ENCODE assay signal across 12 mouse cellular contexts in the genomic region with DNA sequence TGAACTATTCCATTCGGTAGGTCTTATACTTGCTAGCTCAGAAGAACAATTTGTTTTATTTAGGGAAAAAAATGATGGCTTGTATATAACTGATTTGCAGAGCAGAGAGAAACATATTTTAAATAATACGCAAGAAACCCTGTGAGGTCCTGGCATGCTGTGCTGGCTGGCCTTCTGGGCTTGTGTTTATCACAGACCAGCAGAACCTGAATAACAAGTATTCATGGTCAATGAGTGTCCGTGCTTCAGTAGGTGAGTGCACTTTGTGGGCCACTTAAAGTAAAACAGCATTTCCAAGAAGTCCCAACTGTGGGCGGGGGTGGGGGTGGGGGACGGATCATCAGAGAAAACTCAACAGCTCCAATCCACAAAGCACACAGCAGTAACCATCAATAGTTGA.
A peak's percentile ranks its signal among the peaks of the same experiment; 100 is the strongest.
DNase-seq lines count a peak whose midpoint lies in the region; ATAC-seq lines count a peak whose summit lies in the region.
"Had no signal": no experiment of that assay in that cellular context is flagged by ENCODE, and none has a peak within 500 bp of the region (broad histone marks: within the 10 kb centered on the region; RNA-seq: fewer than 3 reads in every experiment).

No protein-coding gene starts in this region.

- no peaks in the 10 kb centered on the region for H3K27me3 ChIP-seq in forebrain, embryonic 15.5 days
- H3K27me3 ChIP-seq in forebrain, embryonic 14.5 days (replicated peaks; ENCODE audit: control insufficient read depth, insufficient read depth, low read length), result no peaks in the 10 kb centered on the region
- H3K27me3 ChIP-seq in midbrain, embryonic 13.5 days, result no peaks in the 10 kb centered on the region
- H3K27me3 ChIP-seq in midbrain, embryonic 14.5 days (ENCODE audit: control insufficient read depth, insufficient read depth, low read length), result no peaks in the 10 kb centered on the region
- H3K27me3 ChIP-seq in stomach, embryonic 16.5 days (ENCODE audit: control insufficient read depth, insufficient read depth, low read length), result no peaks in the 10 kb centered on the region
- H3K27me3 ChIP-seq: neural tube, embryonic 12.5 days had no signal

- 0 out of 2 replicates have a peak, but pooled peaks cover 3% of the 10 kb centered on the region for H3K4me1 ChIP-seq in forebrain, embryonic 15.5 days
- 0 out of 2 replicates have a peak, but pooled peaks cover 2% of the 10 kb centered on the region for H3K4me1 ChIP-seq in forebrain, embryonic 14.5 days (ENCODE audit: control insufficient read depth, insufficient read depth, low read length)
- H3K4me1 ChIP-seq in midbrain, embryonic 13.5 days (replicated peaks), result peaks cover 14% of the 10 kb centered on the region
- H3K4me1 ChIP-seq in midbrain, embryonic 14.5 days (ENCODE audit: control insufficient read depth, insufficient read depth, low read length), result peaks cover 10% of the 10 kb centered on the region; the same call in 1 of the 2 replicates
- peaks cover 10% of the 10 kb centered on the region for H3K4me1 ChIP-seq in stomach, embryonic 16.5 days (ENCODE audit: control insufficient read depth, insufficient read depth, low read length)
- H3K4me1 ChIP-seq: neural tube, embryonic 12.5 days had no signal

- H3K9ac ChIP-seq in forebrain, embryonic 15.5 days (replicated peaks), result no peak overlapping the region
- H3K9ac ChIP-seq in forebrain, embryonic 14.5 days (ENCODE audit: low read length), result no peak overlapping the region
- no peak overlapping the region for H3K9ac ChIP-seq in midbrain, embryonic 13.5 days (replicated peaks)
- no peak overlapping the region for H3K9ac ChIP-seq in midbrain, embryonic 14.5 days (replicated peaks; ENCODE audit: low read length)
- no peak overlapping the region for H3K9ac ChIP-seq in stomach, embryonic 16.5 days (ENCODE audit: low read length)
- H3K9ac ChIP-seq: neural tube, embryonic 12.5 days had no signal

- H3K4me2 ChIP-seq in forebrain, embryonic 15.5 days (replicated peaks), result no peak overlapping the region
- H3K4me2 ChIP-seq in forebrain, embryonic 14.5 days (ENCODE audit: low read length), result no peak overlapping the region
- H3K4me2 ChIP-seq in midbrain, embryonic 13.5 days (replicated peaks), result 0 out of 2 replicates have a peak overlapping the region, but pooled peaks have one; percentile 13
- no peak overlapping the region for H3K4me2 ChIP-seq in midbrain, embryonic 14.5 days (ENCODE audit: low read length)
- H3K4me2 ChIP-seq in stomach, embryonic 16.5 days (ENCODE audit: low read depth, low read length), result peak overlapping the region; percentile 36

- ATAC-seq in forebrain, embryonic 15.5 days (replicated peaks), result 0 out of 2 replicates have a peak, but pooled peaks have one; percentile 15
- ATAC-seq in forebrain, embryonic 14.5 days, result no peak
- no peak for ATAC-seq in midbrain, embryonic 13.5 days
- no peak for ATAC-seq in midbrain, embryonic 14.5 days (ENCODE audit: low FRiP score, low TSS enrichment)
- ATAC-seq in stomach, embryonic 16.5 days (ENCODE audit: insufficient read depth, low FRiP score), result peak; percentile 69; the same call in 1 of the 2 replicates
- no peak for ATAC-seq in activated CD4-positive, CD25-positive, alpha-beta regulatory T cell, adult 4 months

- H3K27ac ChIP-seq in forebrain, embryonic 15.5 days (replicated peaks), result no peak overlapping the region
- H3K27ac ChIP-seq in forebrain, embryonic 14.5 days (ENCODE audit: low read depth, low read length), result no peak overlapping the region
- 0 out of 2 replicates have a peak overlapping the region, but pooled peaks have one; percentile 39 for H3K27ac ChIP-seq in midbrain, embryonic 13.5 days
- H3K27ac ChIP-seq in midbrain, embryonic 14.5 days (replicated peaks; ENCODE audit: low read depth, low read length), result no peak overlapping the region
- no peak overlapping the region for H3K27ac ChIP-seq in stomach, embryonic 16.5 days (ENCODE audit: low read length)
- H3K27ac ChIP-seq: neural tube, embryonic 12.5 days had no signal

- WGBS in forebrain, embryonic 15.5 days, result 45% methylated on average over 5 of the region's 5 CpGs
- 52% methylated on average over 5 of the region's 5 CpGs for WGBS in forebrain, embryonic 14.5 days
- 51% methylated on average over 5 of the region's 5 CpGs for WGBS in midbrain, embryonic 13.5 days
- 47% methylated on average over 5 of the region's 5 CpGs for WGBS in midbrain, embryonic 14.5 days
- 30% methylated on average over 5 of the region's 5 CpGs for WGBS in stomach, embryonic 16.5 days

- no peaks in the 10 kb centered on the region for H3K9me3 ChIP-seq in forebrain, embryonic 15.5 days
- no peaks in the 10 kb centered on the region for H3K9me3 ChIP-seq in forebrain, embryonic 14.5 days (replicated peaks; ENCODE audit: control insufficient read depth, low read length)
- no peaks in the 10 kb centered on the region for H3K9me3 ChIP-seq in midbrain, embryonic 13.5 days
- H3K9me3 ChIP-seq in midbrain, embryonic 14.5 days (ENCODE audit: control insufficient read depth, low read length), result no peaks in the 10 kb centered on the region
- no peaks in the 10 kb centered on the region for H3K9me3 ChIP-seq in stomach, embryonic 16.5 days (replicated peaks; ENCODE audit: control insufficient read depth, low read length)
- H3K9me3 ChIP-seq: neural tube, embryonic 12.5 days had no signal

- H3K36me3 ChIP-seq in forebrain, embryonic 15.5 days, result no peaks in the 10 kb centered on the region
- H3K36me3 ChIP-seq in forebrain, embryonic 14.5 days (ENCODE audit: control insufficient read depth, insufficient read depth, low read length), result no peaks in the 10 kb centered on the region
- no peaks in the 10 kb centered on the region for H3K36me3 ChIP-seq in midbrain, embryonic 13.5 days
- H3K36me3 ChIP-seq in midbrain, embryonic 14.5 days (ENCODE audit: control insufficient read depth, insufficient read depth, low read length), result no peaks in the 10 kb centered on the region
- no peaks in the 10 kb centered on the region for H3K36me3 ChIP-seq in stomach, embryonic 16.5 days (ENCODE audit: control insufficient read depth, insufficient read depth, low read length)
- H3K36me3 ChIP-seq: neural tube, embryonic 12.5 days had no signal

- DNase-seq in forebrain, embryonic 14.5 days (ENCODE audit: low spot score), result no peak
- DNase-seq in midbrain, embryonic 14.5 days, result no peak
- peak; percentile 27 to 46 for DNase-seq in kidney, postnatal 36 days
- DNase-seq in natural killer cell, adult 2 months (ENCODE audit: low spot score in 2 of 2), result no peak
- DNase-seq: adrenal gland, adult 8-10 months; gastrocnemius, postnatal 36 days; thymus, postnatal 14 days had no signal

- H3K4me3 ChIP-seq in forebrain, embryonic 15.5 days, result no peak overlapping the region
- H3K4me3 ChIP-seq in forebrain, embryonic 14.5 days (ENCODE audit: low read depth, low read length), result no peak overlapping the region
- H3K4me3 ChIP-seq in midbrain, embryonic 13.5 days (replicated peaks), result no peak overlapping the region
- H3K4me3 ChIP-seq in midbrain, embryonic 14.5 days (replicated peaks; ENCODE audit: low read depth, low read length), result no peak overlapping the region
- H3K4me3 ChIP-seq in stomach, embryonic 16.5 days (replicated peaks; ENCODE audit: low read length), result no peak overlapping the region
- H3K4me3 ChIP-seq: neural tube, embryonic 12.5 days had no signal

Comparison
In these comparisons a context has a peak if more than half of its experiments do, and no peak if none do; other contexts are left out.
1. ATAC-seq: peak in forebrain, embryonic 15.5 days (single experiment) and stomach, embryonic 16.5 days (single experiment); none in forebrain, embryonic 14.5 days (single experiment), midbrain, embryonic 13.5 days (single experiment), midbrain, embryonic 14.5 days (single experiment) and activated CD4-positive, CD25-positive, alpha-beta regulatory T cell, adult 4 months (single experiment).
2. H3K4me2 ChIP-seq: peak in midbrain, embryonic 13.5 days (single experiment) and stomach, embryonic 16.5 days (single experiment); none in forebrain, embryonic 15.5 days (single experiment), forebrain, embryonic 14.5 days (single experiment) and midbrain, embryonic 14.5 days (single experiment).
3. DNase-seq: peak in kidney, postnatal 36 days (2 of 2); none in forebrain, embryonic 14.5 days (single experiment), midbrain, embryonic 14.5 days (single experiment) and natural killer cell, adult 2 months (0 of 2).